Mouse (Mus musculus) thymus, adult 2 months (tissue): ENCODE results near the gene Gm3285. TPM values are rescaled to one million over a fixed set of nuclear protein-coding genes. Genes with fewer than 3 reads are reported as not detected.
A peak's percentile ranks its signal among the peaks of the same experiment; 100 is the strongest.

Source experiments
- DNase-seq: peaks from one replicate; pipeline ENCODE4 v3.0.0; 2021
- H3K27ac ChIP-seq: fragments of 200-500 bp; 2 replicates; pipeline ENCODE4 v1.5.1; 2012; ENCODE audit warnings: low read length, control low read depth; ENCODE audit not compliant: control insufficient read depth, insufficient read depth
- H3K27me3 ChIP-seq: fragments of 200-500 bp; 2 replicates; pipeline ENCODE4 v1.6.1; 2012; ENCODE audit warnings: mild to moderate bottlenecking, low read length, moderate library complexity, mixed read lengths; ENCODE audit not compliant: control insufficient read depth, insufficient read depth
- H3K36me3 ChIP-seq: fragments of 200-500 bp; 2 replicates; pipeline ENCODE4 v1.6.1; 2012; ENCODE audit warnings: mild to moderate bottlenecking, low read length, moderate library complexity; ENCODE audit not compliant: control insufficient read depth, insufficient read depth
- H3K4me1 ChIP-seq: fragments of 200-500 bp; replicated peaks from 2 replicates; pipeline ENCODE4 v1.6.1; 2012; ENCODE audit warnings: low read length; ENCODE audit not compliant: control insufficient read depth, insufficient read depth
- H3K4me3 ChIP-seq: fragments of 200-500 bp; 2 replicates; pipeline ENCODE4 v1.5.1; 2012; ENCODE audit warnings: mild to moderate bottlenecking, low read length, control low read depth, moderate library complexity; ENCODE audit not compliant: control insufficient read depth, insufficient read depth
- CTCF ChIP-seq: fragments of 200-500 bp; IDR thresholded peaks from 2 replicates; pipeline ENCODE4 v1.5.1; 2012; ENCODE audit warnings: mild to moderate bottlenecking, control low read depth, low read length, moderate library complexity, borderline replicate concordance; ENCODE audit not compliant: control insufficient read depth, poor library complexity, insufficient read depth; ENCODE audit errors: extremely low read depth
- POLR2A ChIP-seq: fragments of 200-500 bp; IDR thresholded peaks from 2 replicates; pipeline ENCODE4 v1.6.1; 2012; ENCODE audit warnings: mild to moderate bottlenecking, low read length, control low read depth, moderate library complexity; ENCODE audit not compliant: control insufficient read depth, poor library complexity, insufficient read depth; ENCODE audit errors: extremely low read depth
- WGBS: fragments of 180-500 bp; shearing (Covaris S2); methylation state at CpG from one replicate; pipeline ENCODE4 v1.1.7; 2018; 5-methylcytosine and 5-hydroxymethylcytosine counted together
- polyA plus RNA-seq: library from polyadenylated mRNA; depleted of rRNA; stranded (reverse); fragments of >200 nt; gene quantifications from 2 replicates; pipeline ENCODE4 v1.2.3, GENCODE M21; 2012; rRNA removed

The Gm3285 gene
- 0.24 and 0.27 TPM in 2 replicates for polyA plus RNA-seq

DNA sequence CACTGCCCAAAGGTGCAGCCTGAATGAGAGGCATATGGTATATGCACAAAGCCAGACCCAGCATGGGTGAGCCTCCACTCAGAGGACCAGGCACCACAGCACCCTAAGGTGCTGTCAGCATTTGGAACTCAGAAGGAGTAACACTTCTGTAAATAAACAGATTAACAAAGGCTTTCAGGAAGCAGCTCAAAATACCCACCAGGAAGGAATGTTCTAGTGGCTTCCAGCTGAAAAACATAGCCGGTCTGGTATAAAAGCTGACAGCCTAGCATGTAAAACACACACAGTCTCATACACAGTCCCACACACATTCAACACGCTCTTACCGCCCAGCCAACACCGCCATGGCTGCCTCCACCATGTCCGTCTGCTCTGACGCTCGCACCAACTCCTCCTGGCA is at the start of gene Gm3285:
TSS of gene Gm3285 (plus strand) at position 301 of the 400 bp plus-strand sequence.
- no peak for TF ChIP-seq POLR2A
- no peak for TF ChIP-seq CTCF
- Histone ChIP-seq H3K36me3 (no peaks in the 10 kb centered on the region), H3K27me3 (no peaks in the 10 kb centered on the region), H3K27ac (no peak within 1 kb of the TSS), H3K4me1 (peaks cover 8% of the 10 kb centered on the region; the same call in 1 of the 2 replicates), H3K4me3 (no peak within 1 kb of the TSS)
- WGBS: 75% methylated on average over 7 of the region's 7 CpGs
- no peak for DNase-seq

DNA sequence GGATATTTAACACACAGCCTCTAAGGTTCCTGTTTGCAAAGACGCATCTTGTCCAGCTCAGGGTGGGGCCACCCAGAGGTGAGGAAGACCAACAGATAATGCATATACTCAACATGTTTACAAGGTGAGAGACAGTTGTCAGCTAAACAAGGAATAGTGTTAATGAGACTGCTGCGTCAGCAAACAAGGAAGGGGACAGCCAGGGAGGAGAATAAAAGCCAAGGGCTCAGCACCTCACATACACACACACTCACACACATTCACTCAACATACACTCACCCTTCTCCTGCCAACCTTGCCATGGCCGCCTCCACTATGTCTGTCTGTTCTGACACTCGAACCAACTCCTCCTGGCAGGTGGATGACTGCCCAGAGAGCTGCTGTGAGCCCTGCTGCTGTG is 47.4 kb upstream of the Gm3285 start, which contains the start of gene Gm2696:
TSS of gene Gm2696 (plus strand) at position 301 of the 400 bp plus-strand sequence.
- WGBS: 60% methylated on average over 4 of the region's 4 CpGs
- TF ChIP-seq CTCF (no peak), POLR2A (no peak)
- Histone ChIP-seq H3K4me3 (no peak within 1 kb of the TSS), H3K27ac (no peak within 1 kb of the TSS), H3K4me1 (no peaks in the 10 kb centered on the region), H3K27me3 (no peaks in the 10 kb centered on the region), H3K36me3 (no peaks in the 10 kb centered on the region)
- DNase-seq: no peak

DNA sequence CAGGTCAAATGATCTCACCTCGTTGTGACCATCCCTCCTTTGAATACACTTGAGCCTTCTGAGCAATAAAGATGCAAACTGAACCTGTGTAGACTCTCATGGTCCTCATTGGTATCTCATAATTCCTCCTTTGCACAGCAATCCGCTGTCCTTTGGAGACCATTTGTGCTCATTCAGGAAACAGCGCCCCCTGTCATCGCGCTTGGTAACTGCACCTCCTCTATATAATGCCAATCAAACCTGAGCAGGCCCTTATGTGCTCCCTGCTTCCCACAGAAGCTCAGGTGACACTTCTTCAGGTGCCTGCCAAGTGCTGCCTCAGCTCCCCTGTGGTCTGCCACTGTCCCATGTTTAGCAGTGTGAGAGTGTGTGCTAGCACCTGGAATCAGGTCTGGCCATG is 46.3 kb upstream of the Gm3285 start:
- Histone ChIP-seq H3K4me1 (no peaks in the 10 kb centered on the region), H3K27me3 (no peaks in the 10 kb centered on the region), H3K27ac (no peak overlapping the region), H3K36me3 (no peaks in the 10 kb centered on the region), H3K4me3 (no peak overlapping the region)
- 32% methylated on average over 5 of the region's 5 CpGs for WGBS
- peak; percentile 43 for DNase-seq
- TF ChIP-seq CTCF: no peak
- TF ChIP-seq POLR2A: no peak

DNA sequence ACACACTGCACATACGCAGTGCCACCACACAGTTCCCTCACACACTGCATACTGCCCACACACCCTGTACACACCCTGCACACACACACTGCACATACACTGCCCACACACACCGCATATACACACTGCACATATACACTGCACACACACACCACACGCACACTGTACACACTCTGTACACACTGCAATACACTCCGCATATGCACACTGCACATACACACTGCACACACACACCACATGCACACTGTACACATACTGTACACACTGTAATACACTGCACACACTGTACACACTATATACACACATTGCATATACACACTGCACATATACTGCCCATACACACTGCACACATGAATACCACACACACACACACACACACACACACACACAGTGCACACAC is 43.3 kb upstream of the Gm3285 start:
- DNase-seq: no peak
- Histone ChIP-seq H3K27me3 (no peaks in the 10 kb centered on the region), H3K4me3 (no peak overlapping the region), H3K4me1 (no peaks in the 10 kb centered on the region), H3K36me3 (no peaks in the 10 kb centered on the region), H3K27ac (no peak overlapping the region)
- WGBS: 98% methylated on average over 4 of the region's 4 CpGs
- TF ChIP-seq CTCF (no peak), POLR2A (no peak)

DNA sequence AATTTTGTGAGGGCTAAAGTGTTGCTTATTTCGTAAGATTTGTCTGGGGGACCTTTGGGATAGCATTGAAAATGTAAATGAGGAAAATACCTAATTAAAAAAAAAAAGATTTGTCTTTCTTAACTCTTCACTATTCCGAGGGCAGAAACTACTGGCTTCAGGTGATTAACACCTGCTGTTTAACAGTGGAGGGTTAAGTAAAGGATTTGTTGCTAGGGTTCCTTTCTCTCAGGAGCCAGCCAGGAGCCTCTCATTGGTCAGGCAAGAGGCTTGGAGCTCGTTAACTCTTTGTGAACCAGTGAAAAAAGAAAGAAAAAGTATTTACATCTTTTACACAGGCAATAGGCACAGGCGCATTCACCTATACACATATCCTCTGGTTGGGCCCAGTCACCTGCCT is 42.6 kb upstream of the Gm3285 start:
- TF ChIP-seq CTCF: no peak
- no peak for TF ChIP-seq POLR2A
- WGBS: 78% methylated on average over 4 of the region's 4 CpGs
- Histone ChIP-seq H3K27me3 (no peaks in the 10 kb centered on the region), H3K4me3 (no peak overlapping the region), H3K4me1 (no peaks in the 10 kb centered on the region), H3K36me3 (no peaks in the 10 kb centered on the region), H3K27ac (no peak overlapping the region)
- no peak for DNase-seq

DNA sequence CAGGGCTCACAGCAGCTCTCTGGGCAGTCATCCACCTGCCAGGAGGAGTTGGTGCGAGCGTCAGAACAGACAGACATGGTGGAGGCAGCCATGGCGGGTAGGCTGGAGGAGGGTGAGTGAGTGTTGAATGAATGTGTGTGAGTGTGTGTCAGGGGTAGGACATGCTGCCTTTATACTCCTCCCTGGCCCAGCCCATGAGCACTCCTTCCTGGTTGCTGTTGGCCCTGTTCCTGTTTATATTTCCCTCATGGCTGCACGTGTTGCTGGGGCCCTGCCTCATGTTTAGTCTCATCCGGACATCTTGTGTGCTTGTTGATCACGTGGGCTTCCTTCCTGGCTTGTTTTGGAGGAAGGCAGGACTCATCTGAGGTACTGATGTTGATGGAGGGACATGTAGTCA is 34.8 kb upstream of the Gm3285 start, which contains the start of gene Krtap10-4:
TSS of gene Krtap10-4 (minus strand) at position 145 of the 400 bp plus-strand sequence.
- no peak for DNase-seq
- no peaks in the 10 kb centered on the region for H3K36me3 ChIP-seq
- no peaks in the 10 kb centered on the region for H3K4me1 ChIP-seq
- H3K27ac ChIP-seq: no peak within 1 kb of the TSS
- TF ChIP-seq POLR2A: no peak
- no peak for TF ChIP-seq CTCF
- 82% methylated on average over 6 of the region's 6 CpGs for WGBS
- no peaks in the 10 kb centered on the region for H3K27me3 ChIP-seq
- H3K4me3 ChIP-seq: no peak within 1 kb of the TSS

DNA sequence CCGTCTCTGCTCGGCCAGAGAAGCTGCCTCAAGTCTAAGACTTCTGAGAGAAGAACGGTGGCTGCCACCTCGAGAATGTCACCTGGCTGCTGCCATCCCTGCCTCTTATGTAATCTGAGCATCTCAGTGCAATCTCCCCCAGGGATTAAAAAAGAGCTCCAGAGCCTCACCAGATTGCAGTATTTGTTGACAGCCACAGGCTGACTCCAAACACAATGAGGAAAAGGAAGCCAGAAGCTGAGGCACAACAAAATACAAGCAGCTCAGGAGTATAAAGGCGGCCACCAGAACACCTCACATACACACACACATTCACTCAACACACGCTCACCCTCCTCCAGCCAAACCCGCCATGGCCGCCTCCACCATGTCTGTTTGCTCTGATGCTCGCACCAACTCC is 26.1 kb upstream of the Gm3285 start, which contains the start of gene Krtap10-10:
TSS of gene Krtap10-10 (plus strand) at position 301 of the 400 bp plus-strand sequence.
- H3K36me3 ChIP-seq: no peaks in the 10 kb centered on the region
- no peak for TF ChIP-seq CTCF
- no peak for TF ChIP-seq POLR2A
- 69% methylated on average over 9 of the region's 9 CpGs for WGBS

More for the DNA sequence above, 26.1 kb upstream of the Gm3285 start, which contains the start of gene Krtap10-10:
- DNase-seq: no peak
- Histone ChIP-seq H3K4me1 (no peaks in the 10 kb centered on the region), H3K4me3 (no peak within 1 kb of the TSS), H3K27ac (no peak within 1 kb of the TSS), H3K27me3 (no peaks in the 10 kb centered on the region)
